Mouse (Mus musculus) brain, embryonic 14.5 days (tissue): ENCODE results near the gene Sirt3.

Experiments
- CTCF ChIP-seq: fragments of 200-500 bp; IDR thresholded peaks from 2 replicates; pipeline ENCODE4 v1.5.1; 2012; ENCODE audit warnings: inconsistent platforms, mild to moderate bottlenecking, moderate library complexity, borderline replicate concordance; ENCODE audit not compliant: insufficient read depth, insufficient read length; ENCODE audit errors: extremely low read depth
- POLR2A ChIP-seq: fragments of 200-500 bp; IDR thresholded peaks from 2 replicates; pipeline ENCODE4 v1.6.1; 2012; ENCODE audit warnings: mild to moderate bottlenecking, inconsistent platforms, borderline replicate concordance; ENCODE audit not compliant: poor library complexity, insufficient read depth, insufficient read length, severe bottlenecking; ENCODE audit errors: extremely low read depth

DNA sequence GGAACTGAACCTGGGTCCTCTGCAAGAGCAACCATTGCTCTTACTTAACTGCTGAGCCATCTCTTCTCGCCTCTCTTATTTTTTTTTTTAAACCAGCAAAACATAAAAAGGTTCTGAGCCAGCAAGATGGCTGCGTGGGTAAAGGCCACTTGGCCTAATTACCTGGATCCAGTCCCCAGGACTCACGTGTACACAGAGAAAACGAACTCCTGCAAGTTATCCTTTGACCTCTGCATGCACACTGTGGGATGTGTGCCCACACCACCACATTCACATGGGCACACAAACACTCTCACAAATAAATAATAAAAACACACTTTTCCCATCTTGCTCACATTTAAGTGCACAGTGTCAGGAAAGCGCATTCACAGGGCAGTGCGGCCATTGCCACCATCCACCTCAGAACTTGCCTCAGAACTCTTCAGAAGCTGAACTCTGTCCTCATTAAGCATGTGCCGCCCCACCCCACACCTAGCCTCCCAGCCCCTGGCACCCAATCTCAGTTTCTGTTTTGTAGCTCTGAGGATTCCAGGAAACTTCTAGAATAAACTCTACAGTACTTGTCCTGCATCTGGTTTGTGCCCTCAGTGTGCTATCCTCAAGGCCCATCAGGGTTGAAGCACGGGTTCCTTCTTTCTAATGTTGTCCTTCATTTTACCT is 32.1 kb upstream of the Sirt3 start:
- TF ChIP-seq CTCF (no peak), POLR2A (no peak)
